Mouse (Mus musculus): Measurements from ENCODE around the gene Idh1.
"Not testable (repeated sequence)": the region's sequence is repeated elsewhere in the genome, so short reads cannot be mapped to it uniquely, and the experiment has no call there.

Gene Idh1

GRCm38 (mm10) chr1:65186287-65187073 lies at the start of gene Idh1, which contains the start of gene Pikfyve:
Idh1 (minus strand) TSS chr1:65186500.
Pikfyve (plus strand) TSS chr1:65186683.
- peak; percentile 97 for DNase-seq

- DNase-seq, result no peak
These were observed 44.3 kb upstream of the Idh1 start for GRCm38 (mm10) chr1:65230566-65230965.

GRCm38 (mm10) chr1:65229768-65230167 lies 43.5 kb upstream of the Idh1 start:
- DNase-seq, result not testable (repeated sequence)

GRCm38 (mm10) chr1:65227681-65228080 lies 41.4 kb upstream of the Idh1 start:
- DNase-seq, result no peak

- no peak for DNase-seq
These were observed 37.4 kb upstream of the Idh1 start for GRCm38 (mm10) chr1:65223654-65224053.

GRCm38 (mm10) chr1:65217972-65218371 lies 31.7 kb upstream of the Idh1 start:
- no peak for DNase-seq

GRCm38 (mm10) chr1:65217567-65217966 lies 31.3 kb upstream of the Idh1 start:
- DNase-seq, result no peak

GRCm38 (mm10) chr1:65213214-65213613 lies 26.9 kb upstream of the Idh1 start:
- no peak for DNase-seq

GRCm38 (mm10) chr1:65204299-65204698 lies 18.0 kb upstream of the Idh1 start:
- DNase-seq, result no peak

GRCm38 (mm10) chr1:65198861-65199260 lies 12.6 kb upstream of the Idh1 start:
- DNase-seq, result no peak

GRCm38 (mm10) chr1:65198425-65198824 lies 12.1 kb upstream of the Idh1 start:
- DNase-seq, result no peak

GRCm38 (mm10) chr1:65193226-65193625 lies 6.9 kb upstream of the Idh1 start:
- DNase-seq, result no peak

- no peak for DNase-seq
These were observed 3.9 kb upstream of the Idh1 start for GRCm38 (mm10) chr1:65190172-65190571.

- DNase-seq, result no peak
These were observed 752 bp upstream of the Idh1 start for GRCm38 (mm10) chr1:65187074-65187430.

GRCm38 (mm10) chr1:65185524-65186205 lies 635 bp downstream of the Idh1 start:
- DNase-seq, result peak; percentile 11

GRCm38 (mm10) chr1:65185011-65185410 lies 1.3 kb downstream of the Idh1 start:
- no peak for DNase-seq

GRCm38 (mm10) chr1:65183994-65184393 lies 2.3 kb downstream of the Idh1 start:
- no peak for DNase-seq

GRCm38 (mm10) chr1:65181459-65181858 lies 4.8 kb downstream of the Idh1 start:
- DNase-seq, result no peak

GRCm38 (mm10) chr1:65179634-65180249 lies 6.6 kb downstream of the Idh1 start:
- peak; percentile 89 for DNase-seq

GRCm38 (mm10) chr1:65178902-65179432 lies 7.3 kb downstream of the Idh1 start:
- peak; percentile 98 for DNase-seq

GRCm38 (mm10) chr1:65178126-65178901 lies 8.0 kb downstream of the Idh1 start:
- DNase-seq, result peak; percentile 92

- DNase-seq, result no peak
These were observed 8.8 kb downstream of the Idh1 start for GRCm38 (mm10) chr1:65177452-65177851.

- no peak for DNase-seq
These were observed 9.4 kb downstream of the Idh1 start for GRCm38 (mm10) chr1:65176912-65177311.
